Mouse (Mus musculus): Measurements from ENCODE around the gene Nop53. TPM values are rescaled to one million over a fixed set of nuclear protein-coding genes. Genes with fewer than 3 reads are reported as not detected.

Gene Nop53
- polyA plus RNA-seq, 1 experiment from 2014 or later: 111 TPM

GRCm38 (mm10) chr7:15962311-15963288, 16.7 kb upstream of the Nop53 start:
- ATAC-seq: peak; percentile 43

GRCm38 (mm10) chr7:15961798-15962197, 15.9 kb upstream of the Nop53 start:
- Histone ChIP-seq H3K4me2 (ENCODE audit: low read length) (no peak overlapping the region), H3K27me3 (replicated peaks; ENCODE audit: control insufficient read depth, insufficient read depth, low read length) (no peaks in the 10 kb centered on the region), H3K4me3 (ENCODE audit: low read length) (no peak overlapping the region), H3K36me3 (ENCODE audit: control insufficient read depth, insufficient read depth, low read length) (no peaks in the 10 kb centered on the region), H3K4me1 (ENCODE audit: control insufficient read depth, insufficient read depth, low read depth, low read length) (peaks cover 14% of the 10 kb centered on the region), H3K27ac (ENCODE audit: low read depth, low read length) (no peak overlapping the region), H3K9me3 (ENCODE audit: control insufficient read depth, low read length) (no peaks in the 10 kb centered on the region), H3K9ac (ENCODE audit: low read depth, low read length) (no peak overlapping the region)
- 89% methylated on average over 7 of the region's 7 CpGs for WGBS
- ATAC-seq: no peak

More at GRCm38 (mm10) chr7:15962311-15963288, 16.7 kb upstream of the Nop53 start:
- WGBS: 40% methylated on average over 12 of the region's 12 CpGs
- no peak overlapping the region for H3K4me2 ChIP-seq (ENCODE audit: low read length)
- no peak overlapping the region; the same call in 1 of the 2 replicates for H3K27ac ChIP-seq (ENCODE audit: low read depth, low read length)
- H3K36me3 ChIP-seq (ENCODE audit: control insufficient read depth, insufficient read depth, low read length): no peaks in the 10 kb centered on the region
- peaks cover 14% of the 10 kb centered on the region for H3K4me1 ChIP-seq (ENCODE audit: control insufficient read depth, insufficient read depth, low read depth, low read length)
- H3K4me3 ChIP-seq (ENCODE audit: low read length): no peak overlapping the region
- no peaks in the 10 kb centered on the region for H3K9me3 ChIP-seq (ENCODE audit: control insufficient read depth, low read length)
- no peaks in the 10 kb centered on the region for H3K27me3 ChIP-seq (replicated peaks; ENCODE audit: control insufficient read depth, insufficient read depth, low read length)
- peak overlapping the region; percentile 15; the same call in 1 of the 2 replicates for H3K9ac ChIP-seq (ENCODE audit: low read depth, low read length)

GRCm38 (mm10) chr7:15961239-15961638, 15.4 kb upstream of the Nop53 start:
- Histone ChIP-seq H3K4me2 (ENCODE audit: low read length) (no peak overlapping the region), H3K27me3 (replicated peaks; ENCODE audit: control insufficient read depth, insufficient read depth, low read length) (no peaks in the 10 kb centered on the region), H3K27ac (ENCODE audit: low read depth, low read length) (no peak overlapping the region), H3K4me3 (ENCODE audit: low read length) (no peak overlapping the region), H3K36me3 (ENCODE audit: control insufficient read depth, insufficient read depth, low read length) (no peaks in the 10 kb centered on the region), H3K4me1 (ENCODE audit: control insufficient read depth, insufficient read depth, low read depth, low read length) (peaks cover 14% of the 10 kb centered on the region), H3K9ac (ENCODE audit: low read depth, low read length) (no peak overlapping the region), H3K9me3 (ENCODE audit: control insufficient read depth, low read length) (no peaks in the 10 kb centered on the region)
- 65% methylated on average over 4 of the region's 4 CpGs for WGBS
- no peak for ATAC-seq

- ATAC-seq: no peak
- WGBS: 28% methylated on average over 4 of the region's 4 CpGs
Observed at GRCm38 (mm10) chr7:15960691-15961090, 14.8 kb upstream of the Nop53 start.

GRCm38 (mm10) chr7:15956143-15956542, 10.3 kb upstream of the Nop53 start:
- H3K4me3 ChIP-seq (ENCODE audit: low read length): no peak overlapping the region
- no peak overlapping the region for H3K27ac ChIP-seq (ENCODE audit: low read depth, low read length)
- peaks cover 3% of the 10 kb centered on the region; the same call in 1 of the 2 replicates for H3K4me1 ChIP-seq (ENCODE audit: control insufficient read depth, insufficient read depth, low read depth, low read length)
- H3K9me3 ChIP-seq (ENCODE audit: control insufficient read depth, low read length): no peaks in the 10 kb centered on the region; the same call in 1 of the 2 replicates
- ATAC-seq: no peak
- no peaks in the 10 kb centered on the region; the same call in 1 of the 2 replicates for H3K27me3 ChIP-seq (replicated peaks; ENCODE audit: control insufficient read depth, insufficient read depth, low read length)
- 84% methylated on average over 5 of the region's 5 CpGs for WGBS
- no peak overlapping the region for H3K9ac ChIP-seq (ENCODE audit: low read depth, low read length)
- no peaks in the 10 kb centered on the region for H3K36me3 ChIP-seq (ENCODE audit: control insufficient read depth, insufficient read depth, low read length)
- no peak overlapping the region for H3K4me2 ChIP-seq (ENCODE audit: low read length)

More at GRCm38 (mm10) chr7:15960691-15961090, 14.8 kb upstream of the Nop53 start:
- Histone ChIP-seq H3K9ac (ENCODE audit: low read depth, low read length) (no peak overlapping the region), H3K4me3 (ENCODE audit: low read length) (no peak overlapping the region), H3K27me3 (replicated peaks; ENCODE audit: control insufficient read depth, insufficient read depth, low read length) (no peaks in the 10 kb centered on the region), H3K4me2 (ENCODE audit: low read length) (no peak overlapping the region), H3K4me1 (ENCODE audit: control insufficient read depth, insufficient read depth, low read depth, low read length) (peaks cover 14% of the 10 kb centered on the region), H3K9me3 (ENCODE audit: control insufficient read depth, low read length) (no peaks in the 10 kb centered on the region), H3K36me3 (ENCODE audit: control insufficient read depth, insufficient read depth, low read length) (no peaks in the 10 kb centered on the region), H3K27ac (ENCODE audit: low read depth, low read length) (no peak overlapping the region)

- Histone ChIP-seq H3K27me3 (replicated peaks; ENCODE audit: control insufficient read depth, insufficient read depth, low read length) (no peaks in the 10 kb centered on the region; the same call in 1 of the 2 replicates), H3K9ac (ENCODE audit: low read depth, low read length) (peak overlapping the region; percentile 36; the same call in 1 of the 2 replicates), H3K4me1 (ENCODE audit: control insufficient read depth, insufficient read depth, low read depth, low read length) (peaks cover 3% of the 10 kb centered on the region; the same call in 1 of the 2 replicates), H3K36me3 (ENCODE audit: control insufficient read depth, insufficient read depth, low read length) (no peaks in the 10 kb centered on the region), H3K4me3 (ENCODE audit: low read length) (peak overlapping the region; percentile 23), H3K9me3 (ENCODE audit: control insufficient read depth, low read length) (no peaks in the 10 kb centered on the region; the same call in 1 of the 2 replicates), H3K27ac (ENCODE audit: low read depth, low read length) (no peak overlapping the region), H3K4me2 (ENCODE audit: low read length) (peak overlapping the region; percentile 36)
- no peak for ATAC-seq
- WGBS: 15% methylated on average over 7 of the region's 7 CpGs
Observed at GRCm38 (mm10) chr7:15955509-15955908, 9.6 kb upstream of the Nop53 start.

GRCm38 (mm10) chr7:15954978-15955443, 9.1 kb upstream of the Nop53 start:
- 11% methylated on average over 18 of the region's 21 CpGs for WGBS

GRCm38 (mm10) chr7:15954436-15954835, 8.6 kb upstream of the Nop53 start:
- WGBS: 93% methylated on average over 7 of the region's 7 CpGs
- no peak for ATAC-seq
- H3K9me3 ChIP-seq (ENCODE audit: control insufficient read depth, low read length): no peaks in the 10 kb centered on the region; the same call in 1 of the 2 replicates

More at GRCm38 (mm10) chr7:15954978-15955443, 9.1 kb upstream of the Nop53 start:
- Histone ChIP-seq H3K27ac (ENCODE audit: low read depth, low read length) (no peak overlapping the region), H3K4me2 (ENCODE audit: low read length) (peak overlapping the region; percentile 36), H3K27me3 (replicated peaks; ENCODE audit: control insufficient read depth, insufficient read depth, low read length) (no peaks in the 10 kb centered on the region; the same call in 1 of the 2 replicates), H3K9ac (ENCODE audit: low read depth, low read length) (peak overlapping the region; percentile 36; the same call in 1 of the 2 replicates), H3K4me1 (ENCODE audit: control insufficient read depth, insufficient read depth, low read depth, low read length) (peaks cover 3% of the 10 kb centered on the region; the same call in 1 of the 2 replicates), H3K9me3 (ENCODE audit: control insufficient read depth, low read length) (no peaks in the 10 kb centered on the region; the same call in 1 of the 2 replicates), H3K4me3 (ENCODE audit: low read length) (peak overlapping the region; percentile 23), H3K36me3 (ENCODE audit: control insufficient read depth, insufficient read depth, low read length) (no peaks in the 10 kb centered on the region)
- ATAC-seq: peak; percentile 51; the same call in 1 of the 2 replicates

More at GRCm38 (mm10) chr7:15954436-15954835, 8.6 kb upstream of the Nop53 start:
- Histone ChIP-seq H3K36me3 (ENCODE audit: control insufficient read depth, insufficient read depth, low read length) (no peaks in the 10 kb centered on the region), H3K4me1 (ENCODE audit: control insufficient read depth, insufficient read depth, low read depth, low read length) (peaks cover 3% of the 10 kb centered on the region; the same call in 1 of the 2 replicates), H3K4me2 (ENCODE audit: low read length) (no peak overlapping the region), H3K27ac (ENCODE audit: low read depth, low read length) (no peak overlapping the region), H3K27me3 (replicated peaks; ENCODE audit: control insufficient read depth, insufficient read depth, low read length) (no peaks in the 10 kb centered on the region; the same call in 1 of the 2 replicates), H3K9ac (ENCODE audit: low read depth, low read length) (no peak overlapping the region), H3K4me3 (ENCODE audit: low read length) (no peak overlapping the region)
